Mouse (Mus musculus) frontal cortex, adult 2 months (tissue): Measurements from ENCODE around the gene Gtf3c1. TPM values are rescaled to one million over a fixed set of nuclear protein-coding genes. Genes with fewer than 3 reads are reported as not detected.

ENCODE experiments used
- DNase-seq, 2 experiments: peaks; one replicate each; pipeline ENCODE4 v3.0.0; 2022; ENCODE audit warnings: low spot score in 1 of 2; ENCODE audit errors: extremely low spot score in 1 of 2
- polyA plus RNA-seq: library from polyadenylated mRNA; depleted of rRNA; stranded (reverse); fragments of >200 nt; gene quantifications from 2 replicates; pipeline ENCODE4 v1.2.3, GENCODE M21; 2012

Gtf3c1 gene
- polyA plus RNA-seq, 1 experiment = 60.1 TPM

DNA sequence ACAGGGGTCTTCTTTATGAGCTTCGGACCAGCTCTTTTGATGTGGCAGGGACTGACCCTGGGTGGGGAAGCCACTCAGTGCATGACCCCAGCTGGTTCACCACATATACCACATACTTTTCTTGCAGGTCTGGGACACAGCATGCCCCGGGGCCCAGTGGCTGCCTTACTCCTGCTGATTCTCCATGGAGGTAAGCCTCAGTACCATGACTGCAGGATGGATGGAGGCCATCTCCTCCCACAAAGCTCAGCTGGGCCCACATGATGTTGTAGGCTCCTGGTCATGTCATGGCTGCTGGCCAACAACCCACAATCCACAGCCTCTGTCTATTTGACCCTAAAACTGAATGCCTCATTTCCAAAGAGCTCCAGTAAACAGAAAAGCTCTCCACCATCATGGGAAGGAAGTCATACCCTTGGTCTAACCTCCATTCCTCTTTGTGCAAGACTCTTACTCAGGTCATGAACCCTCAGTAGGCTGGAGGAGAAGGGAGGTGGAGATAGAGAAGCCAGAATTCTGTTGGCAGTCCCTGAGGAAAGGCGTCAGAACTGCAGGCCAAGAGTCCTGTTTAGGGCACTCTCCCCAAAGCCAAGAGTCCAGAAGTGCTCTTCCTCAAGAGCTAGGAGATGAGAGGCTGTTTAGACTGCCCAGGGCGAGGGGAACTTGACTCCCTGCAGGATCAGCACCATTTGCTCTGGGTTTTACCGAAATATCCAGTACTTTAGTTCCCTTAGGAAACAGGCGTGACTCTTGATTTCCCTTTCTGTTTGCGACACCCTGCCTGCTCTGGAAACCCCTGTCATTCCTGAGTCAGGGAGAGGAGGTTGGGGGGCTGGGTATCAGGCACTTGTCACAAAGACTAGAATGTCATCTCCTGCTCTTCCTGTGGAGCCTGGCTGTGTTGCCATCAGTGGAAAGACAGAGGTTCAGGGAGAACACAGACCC lies 84.6 kb downstream of the Gtf3c1 start:
- no peak for DNase-seq

DNA sequence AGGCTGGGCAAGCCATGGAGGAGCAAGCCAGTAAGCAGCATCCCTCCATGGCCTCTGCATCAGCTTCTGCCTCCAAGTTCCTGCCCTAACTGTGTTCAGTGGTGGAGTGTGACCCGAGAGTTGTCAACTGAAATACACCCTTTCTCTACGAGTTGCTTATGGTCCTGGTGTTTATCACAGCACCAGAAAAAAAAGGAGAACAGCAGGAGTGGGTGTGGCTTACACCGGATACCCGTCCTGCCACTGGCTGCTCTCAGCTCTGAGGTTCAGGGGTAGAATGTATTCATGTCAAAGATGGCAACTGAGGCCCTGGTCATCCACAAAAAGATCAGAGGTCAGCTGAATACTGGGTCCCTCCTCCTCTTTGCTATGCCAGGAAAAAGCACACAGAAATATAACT lies 87.5 kb downstream of the Gtf3c1 start:
- no peak for DNase-seq

DNA sequence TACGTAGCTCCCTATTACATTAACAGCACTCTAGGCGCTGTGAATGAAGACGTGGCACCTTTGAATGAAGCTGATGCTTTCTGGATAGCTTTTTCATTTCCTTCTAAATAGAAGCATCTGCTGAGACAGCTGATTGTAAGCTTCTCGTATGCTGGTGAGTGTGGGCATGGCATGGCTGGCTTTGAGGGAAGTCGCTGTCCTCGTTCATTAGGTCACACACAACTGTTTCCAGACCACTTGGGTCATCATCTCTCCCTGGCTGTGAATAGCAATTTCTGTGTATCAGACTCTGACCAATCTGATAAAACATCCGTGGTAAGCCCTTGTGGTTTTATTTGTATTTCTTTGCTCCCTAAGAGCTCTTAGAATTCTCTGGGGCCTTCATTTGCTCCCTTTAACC lies 89.6 kb downstream of the Gtf3c1 start:
- no peak for DNase-seq

DNA sequence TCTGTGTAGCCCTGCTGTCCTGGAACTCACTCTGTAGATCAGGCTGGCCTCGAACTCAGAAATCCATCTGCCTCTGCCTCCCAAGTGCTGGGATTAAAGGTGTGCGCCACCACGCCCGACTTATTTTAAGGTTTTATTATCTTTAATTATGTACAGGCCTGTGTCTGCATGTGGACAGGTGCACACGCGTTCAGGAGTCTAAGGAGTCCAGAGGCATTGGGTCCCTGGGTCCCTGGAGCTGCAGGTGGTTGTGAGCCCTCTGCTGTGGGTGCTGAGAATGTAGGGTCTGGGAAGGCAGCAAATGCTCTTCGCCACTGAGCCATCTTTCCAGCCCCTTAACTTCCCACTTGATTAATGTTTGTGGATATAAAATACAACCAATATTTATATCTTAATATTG lies 92.1 kb downstream of the Gtf3c1 start:
- DNase-seq = no peak

DNA sequence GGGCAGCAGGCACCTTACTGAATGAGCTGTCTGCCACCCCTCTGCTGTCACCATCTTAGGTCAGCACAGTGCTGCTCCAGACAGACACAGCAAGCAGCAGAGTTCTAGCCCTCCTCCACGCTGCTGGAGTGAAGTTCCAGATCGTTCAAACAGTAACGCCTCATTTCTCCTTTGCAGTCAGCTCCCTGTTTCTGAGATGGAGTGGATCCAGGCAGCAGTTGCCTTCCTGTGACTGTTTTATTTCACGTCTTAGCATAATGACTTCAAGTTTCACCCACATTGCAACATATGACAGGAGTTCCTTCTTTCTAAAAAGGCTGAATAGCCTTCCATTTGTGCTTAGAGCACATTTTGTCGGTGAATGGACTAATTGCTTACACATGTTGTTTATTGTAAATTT lies 94.0 kb downstream of the Gtf3c1 start:
- peak in 1 of 2 experiments; percentile 23 for DNase-seq

DNA sequence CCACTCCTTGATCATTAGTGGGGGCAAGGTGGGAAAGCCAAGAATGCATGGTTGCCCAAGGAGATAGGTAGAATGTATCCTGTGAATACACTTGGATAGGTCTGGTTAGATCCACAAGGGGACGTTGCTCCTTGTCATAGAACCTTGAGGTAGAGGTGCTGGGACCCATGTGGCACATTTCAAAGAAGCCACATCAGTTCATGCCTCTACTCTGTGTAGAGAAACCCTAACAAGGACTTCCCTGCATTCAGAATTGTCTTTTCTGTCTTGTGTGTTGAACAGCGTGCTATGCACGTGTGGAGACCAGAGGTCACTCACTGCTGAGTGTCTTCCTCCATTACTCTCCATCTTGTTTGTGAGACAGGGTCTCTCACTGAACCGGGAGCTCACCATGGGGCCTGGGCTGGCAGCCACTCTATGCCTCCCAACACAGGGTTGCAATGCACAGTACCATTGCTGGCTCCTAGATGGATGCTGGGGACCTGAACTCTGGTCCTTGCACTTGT lies 99.3 kb downstream of the Gtf3c1 start:
- no peak for DNase-seq

DNA sequence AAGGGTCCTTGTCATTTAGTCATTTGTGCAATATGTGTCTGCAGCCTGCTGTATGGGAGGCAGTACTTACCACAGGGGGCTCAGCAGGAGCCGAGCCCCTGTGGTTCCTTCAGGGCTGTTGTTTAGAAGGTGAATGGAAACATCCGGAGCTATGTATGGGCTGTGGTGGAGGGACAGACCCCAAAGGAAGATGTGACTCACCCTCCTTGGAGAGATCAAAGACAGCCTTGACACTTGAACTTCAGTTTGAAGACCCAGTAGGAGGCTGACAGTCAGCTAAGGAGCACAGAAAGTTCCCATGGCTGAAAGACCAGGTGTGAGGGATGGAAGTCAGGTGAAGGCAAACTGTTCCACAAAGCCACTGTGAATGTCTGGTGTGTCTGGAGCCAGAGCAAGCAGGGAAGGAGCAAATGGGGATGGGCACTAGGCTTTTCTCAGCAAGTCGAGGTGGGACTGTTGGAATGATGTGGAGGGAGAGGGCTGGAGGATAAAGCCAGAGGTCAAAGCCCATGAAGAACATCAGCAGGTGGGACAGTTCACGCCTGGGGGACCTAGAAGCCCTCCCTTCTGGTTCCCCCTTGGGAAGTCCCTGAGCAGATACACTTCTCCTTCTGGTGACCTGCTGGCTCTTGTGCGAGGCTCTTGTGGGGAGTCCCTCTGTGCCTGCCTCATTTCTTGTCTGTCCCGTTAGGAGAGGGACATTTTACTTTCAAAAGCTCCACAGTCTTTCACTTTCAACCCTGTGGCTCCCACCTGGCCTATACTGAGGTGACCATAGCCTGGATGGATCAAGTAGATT lies 100.0 kb downstream of the Gtf3c1 start:
- DNase-seq = no peak

DNA sequence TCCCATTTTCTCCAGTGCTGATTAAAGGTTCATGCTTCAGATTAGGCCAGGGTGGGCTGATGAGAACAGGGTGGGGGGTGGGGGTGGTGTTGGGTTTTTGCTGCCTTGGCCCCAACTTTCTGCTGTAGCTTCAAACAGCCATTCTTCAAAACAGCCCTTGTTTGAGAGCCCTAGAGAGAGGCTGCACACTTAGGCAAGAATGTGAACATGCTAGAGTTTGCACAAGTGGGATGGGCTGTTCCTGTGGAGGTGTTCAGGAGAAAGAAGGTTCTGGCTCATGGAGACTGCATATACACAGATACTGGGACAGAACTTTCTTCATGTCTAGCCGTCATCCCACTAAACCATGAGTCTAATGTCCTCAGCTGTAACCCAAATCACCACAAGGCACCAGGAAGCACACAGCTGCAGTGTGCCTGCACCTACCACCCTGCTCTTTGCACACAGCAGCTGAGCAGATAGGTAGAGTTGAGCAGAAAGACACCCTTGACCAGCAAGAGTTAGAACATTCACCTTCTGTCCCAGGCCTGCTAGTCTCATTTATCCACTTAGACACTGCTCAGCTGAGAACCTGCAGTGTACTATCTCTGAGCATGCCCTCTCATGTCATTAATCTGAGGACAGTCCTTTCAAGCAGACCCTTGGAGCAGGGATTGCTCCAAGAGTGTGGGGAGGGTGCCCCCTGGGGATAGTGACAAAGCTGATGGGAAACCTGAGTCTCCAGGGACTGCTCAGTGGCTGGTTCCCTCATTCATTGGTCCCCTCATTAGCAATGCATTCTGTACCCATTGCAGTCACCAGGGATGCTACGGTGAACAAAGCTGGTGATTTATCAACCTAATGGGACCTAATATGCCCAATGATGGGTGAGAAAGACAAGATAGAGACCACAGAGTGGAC lies 101.1 kb downstream of the Gtf3c1 start:
- no peak for DNase-seq

DNA sequence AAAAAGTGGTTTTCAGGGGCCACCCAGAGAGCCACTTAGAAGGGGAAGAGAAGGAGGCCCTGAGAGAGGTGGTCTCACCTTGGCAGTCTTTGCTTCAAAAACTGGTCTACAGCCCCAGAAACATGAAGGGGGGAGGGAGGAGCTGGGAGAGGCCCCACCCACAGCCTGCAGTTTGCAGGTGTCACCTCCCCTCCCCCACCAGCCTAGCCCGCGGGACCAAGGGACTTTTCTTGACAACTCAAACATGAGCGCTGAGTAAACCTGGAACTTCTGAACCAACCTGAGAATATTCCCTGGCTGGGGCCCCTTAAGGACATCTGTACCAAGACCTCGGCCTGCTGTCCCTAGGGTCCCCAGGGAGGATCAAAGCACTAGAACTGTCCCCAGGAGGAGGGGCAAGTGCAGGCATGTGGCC lies 101.8 kb downstream of the Gtf3c1 start:
- DNase-seq = no peak

DNA sequence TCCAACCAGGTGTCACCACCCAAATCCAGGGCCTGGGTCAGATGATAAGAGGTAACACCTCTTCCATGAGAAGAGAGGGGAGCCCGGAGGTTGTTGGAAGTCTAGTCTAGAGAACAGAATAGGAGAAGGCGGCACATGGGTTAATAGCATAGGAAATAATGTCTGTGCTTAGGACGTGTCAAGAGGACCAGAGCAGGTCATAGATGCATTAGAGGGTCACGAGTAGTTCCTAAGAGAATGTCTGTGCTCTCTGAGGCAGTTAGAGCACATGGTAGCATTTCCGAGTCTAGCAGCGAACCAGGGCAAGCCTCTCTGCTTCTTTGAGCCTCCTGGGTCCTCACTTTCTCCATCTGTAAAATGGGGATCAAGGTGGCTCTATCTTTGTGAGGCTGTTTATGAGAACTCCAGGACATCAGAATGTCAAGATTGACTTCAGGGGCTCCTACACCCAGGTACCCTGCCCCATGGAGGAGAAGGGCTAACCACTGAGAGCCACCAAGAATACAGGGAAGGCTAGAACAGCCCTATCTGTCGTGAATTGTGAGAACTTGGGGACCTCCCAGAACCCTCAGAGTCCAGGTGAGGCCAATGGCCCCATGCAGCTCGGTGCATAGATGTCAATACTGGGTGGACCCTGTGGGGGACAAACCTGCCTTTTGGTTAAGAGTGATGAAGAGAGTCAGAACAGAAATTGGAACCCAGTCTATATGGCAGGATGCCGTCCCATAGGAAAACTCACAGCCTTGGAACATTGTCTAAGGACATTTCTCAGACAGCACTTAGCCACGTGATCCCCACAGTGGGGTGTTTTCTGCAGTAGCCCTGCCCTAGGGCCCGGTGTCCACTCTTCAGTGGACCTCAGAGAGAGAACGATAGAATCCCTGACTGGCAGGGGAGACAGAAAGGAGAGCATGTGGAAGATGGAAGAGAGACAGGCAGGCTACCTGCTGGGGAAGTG lies 102.9 kb downstream of the Gtf3c1 start:
- DNase-seq = no peak

DNA sequence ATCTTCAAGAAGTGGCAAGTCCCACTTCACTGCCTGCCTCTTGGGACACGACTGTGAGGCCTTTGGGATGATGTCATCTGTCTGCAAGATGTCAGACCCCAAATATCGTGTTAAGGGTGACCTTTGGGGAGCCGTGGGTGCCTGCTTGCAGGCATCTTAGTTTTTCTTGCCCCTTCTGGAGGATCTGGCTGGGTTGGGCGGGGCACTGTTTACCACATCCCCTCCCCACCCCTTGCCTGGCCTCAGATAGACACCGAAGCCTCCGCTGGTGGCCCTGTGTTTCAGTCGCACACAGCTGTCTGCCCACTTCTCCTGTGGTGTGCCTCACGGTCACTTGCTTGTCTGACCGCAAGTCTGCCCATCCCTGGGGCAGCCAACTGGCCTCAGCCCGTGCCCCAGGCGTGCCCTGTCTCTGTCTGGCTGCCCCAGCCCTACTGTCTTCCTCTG lies 104.4 kb downstream of the Gtf3c1 start, which contains the start of gene Il21r:
Gene Il21r (plus strand): TSS at position 245 of the 447 bp plus-strand sequence.
- peak in 1 of 2 experiments; percentile 8 for DNase-seq

DNA sequence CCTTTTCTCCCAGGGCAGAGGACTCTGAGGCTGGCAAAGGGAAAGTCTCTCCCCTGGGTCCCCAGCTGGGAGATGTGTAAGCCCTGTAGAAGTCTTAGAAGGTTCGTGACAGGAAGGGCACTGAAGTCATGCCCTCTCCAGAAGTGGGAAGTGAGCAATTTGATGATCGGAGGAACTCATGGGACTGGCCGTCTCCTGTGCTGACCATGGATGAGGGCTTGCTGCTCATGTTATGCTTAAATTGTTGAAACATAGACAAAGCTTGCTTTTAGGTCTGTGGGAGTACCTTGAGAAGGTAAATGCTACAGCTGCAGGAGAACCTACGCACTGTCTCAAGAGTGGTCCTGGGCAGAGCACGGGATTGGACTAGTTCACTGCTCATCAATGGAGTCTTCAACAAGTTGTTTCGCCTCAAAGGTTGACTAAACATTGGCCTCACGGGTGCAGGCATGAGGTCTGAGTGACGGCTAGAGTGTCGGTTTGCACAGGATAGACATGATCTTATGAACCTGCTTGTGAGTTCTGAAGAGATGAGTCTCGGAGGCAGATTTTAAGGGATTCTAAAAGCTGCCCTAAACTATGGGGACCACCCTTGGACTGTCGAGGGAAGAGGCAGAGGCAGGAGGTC lies 105.6 kb downstream of the Gtf3c1 start:
- DNase-seq = no peak

DNA sequence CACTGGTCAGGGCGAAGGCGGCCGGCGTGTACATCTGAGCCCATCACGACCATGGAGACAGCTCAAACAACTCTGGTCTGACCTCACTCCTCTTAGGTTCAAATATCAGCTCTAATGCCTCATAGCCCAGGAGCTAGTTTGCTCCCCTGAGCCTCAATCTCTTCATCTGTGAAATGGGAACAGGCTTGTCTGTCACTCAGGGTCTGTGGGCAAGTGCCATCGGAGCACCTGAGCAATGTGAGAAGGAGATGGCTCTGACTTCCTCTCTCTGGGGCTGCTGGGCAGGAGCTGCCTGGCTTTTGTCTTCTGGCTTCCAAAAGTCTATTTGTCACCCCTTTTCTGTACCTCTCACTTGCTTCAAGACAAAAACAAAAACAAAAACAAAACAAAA lies 106.3 kb downstream of the Gtf3c1 start:
- no peak for DNase-seq

DNA sequence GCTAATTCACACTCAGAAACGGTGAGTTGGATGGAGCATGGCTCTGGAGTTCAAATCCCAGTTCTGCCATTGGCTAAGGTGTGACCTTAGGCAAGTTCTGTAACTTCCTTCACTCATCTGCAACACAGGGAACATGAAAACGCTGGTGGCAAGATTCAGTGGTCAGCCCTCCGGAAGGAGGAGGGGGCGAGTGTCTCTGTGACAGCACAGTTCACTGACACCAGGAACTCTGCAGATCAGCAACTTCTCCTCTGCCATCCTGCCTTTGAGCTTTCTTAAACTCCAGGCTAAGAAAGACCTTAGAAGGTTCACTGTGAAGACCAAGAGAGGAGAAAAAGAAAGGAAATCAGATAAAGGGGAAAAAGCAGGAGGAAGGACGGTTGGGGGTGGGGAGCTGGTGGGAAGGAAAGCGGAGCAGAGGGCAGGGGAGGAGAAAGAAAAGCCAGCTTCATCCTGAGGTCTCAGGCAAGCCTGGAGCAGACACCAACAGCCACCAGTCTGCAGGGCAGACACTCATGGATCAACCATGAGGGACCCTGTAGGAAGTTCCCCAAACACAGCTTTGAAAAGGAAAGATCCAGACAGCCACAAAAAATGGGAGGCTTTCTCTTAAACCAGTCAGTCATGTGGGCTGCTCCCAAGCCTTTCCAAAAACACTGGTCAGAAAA lies 106.8 kb downstream of the Gtf3c1 start:
- DNase-seq = no peak

DNA sequence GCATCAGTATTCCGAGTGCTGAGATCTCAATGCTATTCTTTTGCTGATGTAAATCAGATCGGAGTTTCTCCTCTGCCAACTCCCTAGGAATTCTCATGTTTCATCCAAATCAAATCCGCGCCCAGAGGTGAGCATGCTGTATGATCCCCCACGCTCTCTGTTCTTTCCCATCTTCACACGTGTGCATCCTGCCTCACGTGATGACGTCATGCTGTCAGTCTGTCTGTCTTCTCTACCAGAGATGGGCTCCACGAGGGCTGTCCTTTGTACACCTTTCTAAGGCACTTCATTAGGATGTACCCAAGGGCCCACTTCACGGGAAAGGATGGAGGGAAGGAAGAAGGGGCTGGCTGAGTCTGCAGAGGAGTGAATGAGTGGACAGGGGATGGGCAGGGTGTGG lies 107.4 kb downstream of the Gtf3c1 start:
- no peak for DNase-seq

DNA sequence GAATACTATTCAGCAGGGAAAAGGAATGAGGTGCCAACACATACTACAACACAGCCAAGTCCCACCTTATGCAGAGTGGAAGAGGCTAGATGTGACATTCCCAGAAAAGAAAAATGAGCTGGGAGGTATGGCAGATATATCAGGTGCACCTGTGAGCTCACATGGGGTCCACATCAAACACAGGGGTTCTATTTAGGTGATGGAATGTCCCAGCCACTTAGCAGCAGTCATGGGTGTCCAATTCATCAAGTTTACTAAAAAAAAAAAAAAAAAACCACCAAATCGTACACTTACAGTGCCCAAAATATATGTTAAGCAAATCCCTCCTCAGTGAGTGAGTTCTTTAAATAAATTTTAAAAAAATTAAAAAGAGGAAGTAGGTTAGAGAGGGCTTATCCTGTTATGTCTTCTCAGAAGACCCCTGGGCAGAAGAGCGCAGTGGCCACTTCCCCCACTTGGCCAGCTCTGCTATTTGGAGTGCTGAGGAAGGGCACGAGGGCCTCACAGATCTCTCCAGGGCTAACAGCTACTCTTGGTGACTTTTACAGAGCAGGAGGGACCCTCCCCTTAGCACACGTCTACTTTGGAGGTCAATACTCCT lies 108.1 kb downstream of the Gtf3c1 start:
- DNase-seq = no peak

DNA sequence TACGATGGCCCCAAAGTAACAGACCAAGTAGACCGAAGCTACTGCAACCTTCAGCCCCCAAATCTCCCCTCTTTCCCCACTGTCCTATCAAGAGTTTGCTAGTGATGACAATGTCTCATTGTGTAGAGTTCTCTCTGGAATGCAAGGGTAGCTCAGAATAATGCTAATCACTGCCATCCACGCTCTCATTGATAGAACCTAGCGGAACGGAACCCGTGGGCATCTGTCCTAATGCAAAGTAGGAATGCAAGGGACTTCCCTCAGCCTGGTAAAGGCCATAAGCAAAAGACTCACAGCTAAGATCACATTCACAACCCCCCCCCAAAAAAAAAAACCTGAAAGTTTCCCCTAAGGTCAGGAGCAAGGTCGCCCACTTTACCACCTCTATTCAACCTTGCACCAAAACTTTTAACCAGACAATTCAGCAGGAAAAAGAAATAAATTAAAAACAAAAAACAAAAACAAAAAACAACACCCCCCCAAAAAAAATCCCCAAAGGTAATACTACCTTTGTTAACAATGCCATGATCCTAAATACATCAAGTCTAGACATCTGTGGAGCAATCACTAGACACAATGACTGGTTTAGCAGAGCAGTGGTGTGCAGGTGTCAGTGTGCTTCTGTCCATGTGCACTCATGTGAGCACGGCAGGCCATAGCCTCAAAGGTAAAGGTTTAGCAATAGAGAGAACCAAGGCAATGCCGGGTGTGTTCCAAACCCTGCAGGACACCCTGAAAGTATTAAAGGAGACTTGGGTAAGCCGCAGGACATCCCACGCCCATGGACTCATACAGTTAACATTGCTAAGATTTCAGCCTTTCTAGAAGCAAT lies 109.8 kb downstream of the Gtf3c1 start:
- no peak for DNase-seq
